Comparison of ENCODE assay signal across 26 mouse cellular contexts in genomic region chr7:71464127-71464526, GRCm38 (mm10).
DNase-seq lines count a peak whose midpoint lies in the region; ATAC-seq and TF ChIP-seq lines count a peak whose summit lies in the region.
"Had no signal": no experiment of that assay in that cellular context is flagged by ENCODE, and none has a peak within 500 bp of the region (broad histone marks: within the 10 kb centered on the region; RNA-seq: fewer than 3 reads in every experiment).

No protein-coding gene starts in this region.

- no peaks in the 10 kb centered on the region for H3K27me3 ChIP-seq in lung, embryonic 15.5 days
- H3K27me3 ChIP-seq in Patski = no peaks in the 10 kb centered on the region
- H3K27me3 ChIP-seq in hindbrain, embryonic 14.5 days (ENCODE audit: control insufficient read depth, insufficient read depth, low read length) = no peaks in the 10 kb centered on the region
- H3K27me3 ChIP-seq: embryonic facial prominence, embryonic 13.5 days; forebrain, embryonic 12.5 days; forebrain, embryonic 15.5 days; heart, embryonic 12.5 days; heart, embryonic 15.5 days; hindbrain, embryonic 13.5 days had no signal

- no peaks in the 10 kb centered on the region for H3K9me3 ChIP-seq in lung, embryonic 15.5 days
- no peaks in the 10 kb centered on the region for H3K9me3 ChIP-seq in hindbrain, embryonic 14.5 days (ENCODE audit: control insufficient read depth, low read length)
- H3K9me3 ChIP-seq: embryonic facial prominence, embryonic 10.5 days; embryonic facial prominence, embryonic 13.5 days; forebrain, embryonic 12.5 days; forebrain, embryonic 15.5 days; heart, embryonic 15.5 days; hindbrain, embryonic 10.5 days; hindbrain, embryonic 13.5 days had no signal

- POLR2A ChIA-PET in Patski (lab: Charles Lee) = no interaction called here

- no peak overlapping the region for H3K4me2 ChIP-seq in lung, embryonic 15.5 days
- no peak overlapping the region for H3K4me2 ChIP-seq in hindbrain, embryonic 14.5 days (replicated peaks)
- H3K4me2 ChIP-seq: embryonic facial prominence, embryonic 13.5 days; forebrain, embryonic 12.5 days; forebrain, embryonic 15.5 days; heart, embryonic 12.5 days; heart, embryonic 15.5 days; hindbrain, embryonic 13.5 days had no signal

- H3K36me3 ChIP-seq in lung, embryonic 15.5 days = no peaks in the 10 kb centered on the region
- H3K36me3 ChIP-seq in hindbrain, embryonic 14.5 days (replicated peaks; ENCODE audit: control insufficient read depth, insufficient read depth) = no peaks in the 10 kb centered on the region
- H3K36me3 ChIP-seq: embryonic facial prominence, embryonic 10.5 days; embryonic facial prominence, embryonic 13.5 days; forebrain, embryonic 12.5 days; forebrain, embryonic 15.5 days; heart, embryonic 12.5 days; heart, embryonic 15.5 days; hindbrain, embryonic 10.5 days; hindbrain, embryonic 13.5 days had no signal

- H3K9ac ChIP-seq in lung, embryonic 15.5 days = no peak overlapping the region
- no peak overlapping the region for H3K9ac ChIP-seq in hindbrain, embryonic 14.5 days
- H3K9ac ChIP-seq: embryonic facial prominence, embryonic 13.5 days; forebrain, embryonic 12.5 days; forebrain, embryonic 15.5 days; heart, embryonic 12.5 days; heart, embryonic 15.5 days; hindbrain, embryonic 13.5 days had no signal

- peak overlapping the region; percentile 44; the same call in 1 of the 2 replicates for H3K27ac ChIP-seq in lung, embryonic 15.5 days
- no peak overlapping the region for H3K27ac ChIP-seq in hindbrain, embryonic 14.5 days
- H3K27ac ChIP-seq: embryonic facial prominence, embryonic 10.5 days; embryonic facial prominence, embryonic 13.5 days; forebrain, embryonic 12.5 days; forebrain, embryonic 15.5 days; heart, embryonic 15.5 days; hindbrain, embryonic 10.5 days; hindbrain, embryonic 13.5 days; hindbrain, postnatal 0 days had no signal

- peak; percentile 79 for ATAC-seq in lung, embryonic 15.5 days (ENCODE audit: borderline replicate concordance, extremely low read depth, low FRiP score, low TSS enrichment)
- ATAC-seq in Patski = peak; percentile 33
- ATAC-seq in hindbrain, embryonic 14.5 days (ENCODE audit: low FRiP score) = no peak
- ATAC-seq in megakaryocyte progenitor cell, adult 5-6 weeks (replicated peaks; ENCODE audit: poor library complexity) = no peak
- ATAC-seq: CD4-positive, CD25-positive, alpha-beta regulatory T cell, adult 4 months; forebrain, embryonic 15.5 days; hindbrain, postnatal 0 days had no signal

- no peak for TF ChIP-seq CTCF in Patski (IDR thresholded peaks at IDR 0.05)

- in situ Hi-C loops in Patski (cut with MboI; ENCODE audit: low pct_unique_long_range_greater_than_20kb) = no loop called here

- CTCF ChIA-PET in Patski (lab: Charles Lee) = no interaction called here

- no peak for DNase-seq in lung, postnatal 4 days
- DNase-seq in Patski (ENCODE audit: low read depth, low spot score) (no peak), R1 (ENCODE audit: low read depth, low spot score) (peak; percentile 27)
- DNase-seq in hindbrain, embryonic 14.5 days (ENCODE audit: low spot score) = no peak
- DNase-seq: adrenal gland, postnatal 10 days; adrenal gland, postnatal 36 days; cerebellum, adult 18-20 months; cerebellum, adult 9-10 months; cerebellum, postnatal 14 days; gastrocnemius, postnatal 25 days; heart, adult 18-20 months; heart, postnatal 10 days; heart, postnatal 36 days had no signal

- H3K4me3 ChIP-seq in lung, embryonic 15.5 days = no peak overlapping the region
- no peak overlapping the region for H3K4me3 ChIP-seq in hindbrain, embryonic 14.5 days (replicated peaks; ENCODE audit: low read length)
- H3K4me3 ChIP-seq: embryonic facial prominence, embryonic 10.5 days; embryonic facial prominence, embryonic 13.5 days; erythroblast, embryonic 14.5 days; forebrain, embryonic 12.5 days; forebrain, embryonic 15.5 days; heart, embryonic 12.5 days; heart, embryonic 15.5 days; hindbrain, embryonic 10.5 days; hindbrain, embryonic 13.5 days had no signal

- peaks cover 14% of the 10 kb centered on the region for H3K4me1 ChIP-seq in lung, embryonic 15.5 days
- no peaks in the 10 kb centered on the region for H3K4me1 ChIP-seq in hindbrain, embryonic 14.5 days (replicated peaks; ENCODE audit: control insufficient read depth, insufficient read depth, low read length)
- H3K4me1 ChIP-seq: embryonic facial prominence, embryonic 13.5 days; forebrain, embryonic 12.5 days; forebrain, embryonic 15.5 days; heart, embryonic 15.5 days; hindbrain, embryonic 10.5 days; hindbrain, embryonic 13.5 days had no signal

Comparison
In these comparisons a context has a peak if more than half of its experiments do, and no peak if none do; other contexts are left out.
1. ATAC-seq: peak in lung, embryonic 15.5 days (single experiment) and Patski (single experiment); none in hindbrain, embryonic 14.5 days (single experiment) and megakaryocyte progenitor cell, adult 5-6 weeks (single experiment).